Mouse (Mus musculus): ENCODE results near the gene Epo. TPM values are rescaled to one million over a fixed set of nuclear protein-coding genes. Genes with fewer than 3 reads are reported as not detected.

The Epo gene
- polyA plus RNA-seq, 1 experiment, result not detected

GRCm38 (mm10) chr5:137510573-137511390 is 22.3 kb downstream of the Epo start:
- TF ChIP-seq CTCF (IDR thresholded peaks at IDR 0.05; ENCODE audit: control insufficient read depth, insufficient read depth, insufficient replicate concordance, low read depth, low read length), result no peak
- 0 out of 2 replicates have a peak, but pooled peaks have one; percentile 2 for TF ChIP-seq POLR2A (IDR thresholded peaks at IDR 0.05; ENCODE audit: control insufficient read depth, low read depth, low read length)
- Histone ChIP-seq H3K27me3 (ENCODE audit: control insufficient read depth, insufficient read depth, low read length) (no peaks in the 10 kb centered on the region), H3K27ac (ENCODE audit: control insufficient read depth, insufficient read depth, low read depth, low read length) (peak overlapping the region; percentile 56), H3K4me3 (ENCODE audit: control insufficient read depth, low read depth, low read length) (peak overlapping the region; percentile 75), H3K36me3 (ENCODE audit: control insufficient read depth, insufficient read depth, low read length) (no peaks in the 10 kb centered on the region), H3K4me1 (ENCODE audit: control insufficient read depth, insufficient read depth, low read length) (no peaks in the 10 kb centered on the region; the same call in none of the 2 replicates)

GRCm38 (mm10) chr5:137510014-137510501 is 23.0 kb downstream of the Epo start:
- Histone ChIP-seq H3K36me3 (ENCODE audit: control insufficient read depth, insufficient read depth, low read length) (no peaks in the 10 kb centered on the region), H3K27ac (ENCODE audit: control insufficient read depth, insufficient read depth, low read depth, low read length) (no peak overlapping the region), H3K27me3 (ENCODE audit: control insufficient read depth, insufficient read depth, low read length) (no peaks in the 10 kb centered on the region), H3K4me3 (ENCODE audit: control insufficient read depth, low read depth, low read length) (peak overlapping the region; percentile 75), H3K4me1 (ENCODE audit: control insufficient read depth, insufficient read depth, low read length) (no peaks in the 10 kb centered on the region; the same call in none of the 2 replicates)
- TF ChIP-seq POLR2A (IDR thresholded peaks at IDR 0.05; ENCODE audit: control insufficient read depth, low read depth, low read length), result 0 out of 2 replicates have a peak, but pooled peaks have one; percentile 9
- TF ChIP-seq CTCF (IDR thresholded peaks at IDR 0.05; ENCODE audit: control insufficient read depth, insufficient read depth, insufficient replicate concordance, low read depth, low read length), result no peak

GRCm38 (mm10) chr5:137504041-137504440 is 29.0 kb downstream of the Epo start:
- H3K27me3 ChIP-seq (ENCODE audit: control insufficient read depth, insufficient read depth, low read length), result no peaks in the 10 kb centered on the region
- no peak for TF ChIP-seq CTCF (IDR thresholded peaks at IDR 0.05; ENCODE audit: control insufficient read depth, insufficient read depth, insufficient replicate concordance, low read depth, low read length)
- no peak for TF ChIP-seq POLR2A (IDR thresholded peaks at IDR 0.05; ENCODE audit: control insufficient read depth, low read depth, low read length)
- peaks cover 9% of the 10 kb centered on the region for H3K4me1 ChIP-seq (ENCODE audit: control insufficient read depth, insufficient read depth, low read length)
- H3K36me3 ChIP-seq (ENCODE audit: control insufficient read depth, insufficient read depth, low read length), result no peaks in the 10 kb centered on the region
- no peak overlapping the region for H3K4me3 ChIP-seq (ENCODE audit: control insufficient read depth, low read depth, low read length)
- no peak overlapping the region for H3K27ac ChIP-seq (ENCODE audit: control insufficient read depth, insufficient read depth, low read depth, low read length)

- H3K4me3 ChIP-seq (ENCODE audit: control insufficient read depth, low read depth, low read length), result peak overlapping the region; percentile 87
- TF ChIP-seq CTCF (IDR thresholded peaks at IDR 0.05; ENCODE audit: control insufficient read depth, insufficient read depth, insufficient replicate concordance, low read depth, low read length) (peak; percentile 77; the same call in 1 of the 2 replicates), POLR2A (IDR thresholded peaks at IDR 0.05; ENCODE audit: control insufficient read depth, low read depth, low read length) (no peak; the same call in none of the 2 replicates)
- peak overlapping the region; percentile 91 for H3K27ac ChIP-seq (ENCODE audit: control insufficient read depth, insufficient read depth, low read depth, low read length)
- H3K27me3 ChIP-seq (ENCODE audit: control insufficient read depth, insufficient read depth, low read length), result no peaks in the 10 kb centered on the region
- H3K36me3 ChIP-seq (ENCODE audit: control insufficient read depth, insufficient read depth, low read length), result no peaks in the 10 kb centered on the region
- H3K4me1 ChIP-seq (ENCODE audit: control insufficient read depth, insufficient read depth, low read length), result peaks cover 9% of the 10 kb centered on the region
These were observed 30.4 kb downstream of the Epo start for GRCm38 (mm10) chr5:137502667-137503110.

- Histone ChIP-seq H3K4me1 (ENCODE audit: control insufficient read depth, insufficient read depth, low read length) (peaks cover 9% of the 10 kb centered on the region), H3K27me3 (ENCODE audit: control insufficient read depth, insufficient read depth, low read length) (no peaks in the 10 kb centered on the region), H3K4me3 (ENCODE audit: control insufficient read depth, low read depth, low read length) (peak within 1 kb of the TSS; percentile 87), H3K36me3 (ENCODE audit: control insufficient read depth, insufficient read depth, low read length) (no peaks in the 10 kb centered on the region), H3K27ac (ENCODE audit: control insufficient read depth, insufficient read depth, low read depth, low read length) (peak within 1 kb of the TSS; percentile 92)
- TF ChIP-seq CTCF (IDR thresholded peaks at IDR 0.05; ENCODE audit: control insufficient read depth, insufficient read depth, insufficient replicate concordance, low read depth, low read length) (peak; percentile 77), POLR2A (IDR thresholded peaks at IDR 0.05; ENCODE audit: control insufficient read depth, low read depth, low read length) (peak; percentile 76)
These were observed 31.1 kb downstream of the Epo start, which contains the start of gene Pop7 for GRCm38 (mm10) chr5:137501709-137502666. TSS of gene Pop7 (minus strand) at chr5:137502518.

- H3K4me3 ChIP-seq (ENCODE audit: control insufficient read depth, low read depth, low read length), result no peak overlapping the region
- H3K4me1 ChIP-seq (ENCODE audit: control insufficient read depth, insufficient read depth, low read length), result peaks cover 9% of the 10 kb centered on the region
- H3K27ac ChIP-seq (ENCODE audit: control insufficient read depth, insufficient read depth, low read depth, low read length), result no peak overlapping the region
- no peaks in the 10 kb centered on the region for H3K36me3 ChIP-seq (ENCODE audit: control insufficient read depth, insufficient read depth, low read length)
- no peak for TF ChIP-seq CTCF (IDR thresholded peaks at IDR 0.05; ENCODE audit: control insufficient read depth, insufficient read depth, insufficient replicate concordance, low read depth, low read length)
- no peak for TF ChIP-seq POLR2A (IDR thresholded peaks at IDR 0.05; ENCODE audit: control insufficient read depth, low read depth, low read length)
- no peaks in the 10 kb centered on the region for H3K27me3 ChIP-seq (ENCODE audit: control insufficient read depth, insufficient read depth, low read length)
These were observed 32.9 kb downstream of the Epo start for GRCm38 (mm10) chr5:137500186-137500585.
